Mouse (Mus musculus) stomach, postnatal 0 days (tissue): ENCODE results near the gene Isoc2a.

Source experiments
- CTCF ChIP-seq: IDR thresholded peaks from 2 replicates; pipeline ENCODE4 v1.5.1; 2016; ENCODE audit warnings: antibody characterized with exemption, low read depth, mild to moderate bottlenecking, moderate library complexity
- EP300 ChIP-seq: optimal IDR thresholded peaks from 2 replicates; pipeline ENCODE3; 2016; ENCODE audit warnings: antibody characterized with exemption

DNA sequence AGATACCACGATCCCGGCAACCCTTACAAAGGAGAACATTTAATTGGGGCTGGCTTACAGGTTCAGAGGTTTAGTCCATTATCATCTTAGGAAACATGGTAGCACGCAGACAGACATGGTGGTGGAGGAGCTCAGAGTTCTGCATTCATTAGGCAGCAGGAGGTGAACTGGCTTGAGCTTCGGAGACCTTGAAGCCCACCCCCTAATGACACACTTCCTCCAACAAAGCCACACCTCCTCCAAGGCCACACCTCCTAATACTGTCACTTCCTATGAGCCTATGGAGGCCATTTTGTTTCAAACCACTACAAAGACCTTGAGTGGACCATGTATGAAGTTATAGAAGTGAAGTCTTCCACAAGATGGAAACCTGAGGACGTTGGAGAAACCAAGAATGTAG lies 35.3 kb downstream of the Isoc2a start:
- TF ChIP-seq CTCF = no peak
- no peak for TF ChIP-seq EP300
